Mouse (Mus musculus) forebrain, postnatal 0 days (tissue): ENCODE measurements at regions not wholly inside any gene's neighbourhood (a gene's known extent, or its start where the extent isn't known, plus 50 kb on each side); places are given as distances from the start of the nearest gene placed in this dataset.

Source experiments
- ATAC-seq: fragments of 200-750 bp; cut with Nextera tagmentation; 2 replicates; pipeline ENCODE4 v1.8.0; 2017; ENCODE audit warnings: mild to moderate bottlenecking, moderate library complexity
- DNase-seq: peaks from one replicate; pipeline ENCODE4 v3.0.0-alpha.2; 2015
- H3K27ac ChIP-seq: fragments of 300-500 bp; sonication (generic); 2 replicates; pipeline ENCODE4 v1.5.1; 2014; ENCODE audit warnings: low read depth, mild to moderate bottlenecking, antibody characterized with exemption, low read length, moderate library complexity, mixed read lengths
- H3K27me3 ChIP-seq: fragments of 300-500 bp; sonication (generic); 2 replicates; pipeline ENCODE4 v1.6.1; 2014; ENCODE audit warnings: mild to moderate bottlenecking, low read length, mixed read lengths; ENCODE audit not compliant: insufficient read depth
- H3K36me3 ChIP-seq: fragments of 300-500 bp; sonication (generic); 2 replicates; pipeline ENCODE4 v1.6.1; 2014; ENCODE audit warnings: mild to moderate bottlenecking, moderate library complexity; ENCODE audit not compliant: insufficient read depth
- H3K4me1 ChIP-seq: fragments of 300-500 bp; sonication (generic); 2 replicates; pipeline ENCODE4 v1.6.1; 2014; ENCODE audit warnings: antibody characterized with exemption; ENCODE audit not compliant: insufficient read depth
- H3K4me2 ChIP-seq: fragments of 300-500 bp; sonication (generic); 2 replicates; pipeline ENCODE4 v1.6.1; 2014; ENCODE audit warnings: low read depth, mild to moderate bottlenecking, moderate library complexity
- H3K4me3 ChIP-seq: fragments of 300-500 bp; sonication (generic); 2 replicates; pipeline ENCODE4 v1.5.1; 2014; ENCODE audit warnings: low read depth, low read length, mixed read lengths
- H3K9ac ChIP-seq: fragments of 300-500 bp; sonication (generic); 2 replicates; pipeline ENCODE4 v1.6.1; 2014; ENCODE audit warnings: mild to moderate bottlenecking
- H3K9me3 ChIP-seq: fragments of 300-500 bp; sonication (generic); 2 replicates; pipeline ENCODE4 v1.6.1; 2016; ENCODE audit warnings: low read length
- CTCF ChIP-seq: sonication (generic); IDR thresholded peaks from 2 replicates; pipeline ENCODE4 v1.5.1; 2016; ENCODE audit warnings: antibody characterized with exemption, control low read depth, low read depth
- WGBS: fragments of 180-500 bp; shearing (Covaris S2); extraction: QIAGEN DNeasy Blood & Tissue Kit; methylation state at CpG from one replicate; pipeline ENCODE4 v1.1.7; 2014; 5-methylcytosine and 5-hydroxymethylcytosine counted together

DNA sequence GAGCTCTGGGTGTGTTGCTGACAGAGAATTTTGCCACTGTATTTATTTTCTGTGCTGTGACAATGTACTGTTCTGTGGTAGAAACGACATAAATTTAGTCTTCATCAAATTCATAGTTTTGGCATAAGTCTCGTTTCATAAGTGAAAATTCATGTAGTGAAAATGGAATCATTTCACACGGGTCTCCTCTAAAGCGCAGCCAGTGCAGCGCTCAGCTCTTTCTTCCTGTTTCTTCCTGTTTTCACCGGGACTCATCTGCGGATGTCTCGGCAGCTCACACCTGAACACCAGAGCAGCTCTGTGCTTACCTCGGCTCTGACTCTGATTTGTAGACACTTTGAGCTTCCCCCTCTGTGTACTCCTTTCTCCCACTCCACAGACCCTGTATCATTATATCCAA lies 85.2 kb upstream of the Prkd1 start:
- H3K9ac ChIP-seq, result no peak overlapping the region
- TF ChIP-seq CTCF, result no peak
- H3K4me3 ChIP-seq, result no peak overlapping the region
- H3K27me3 ChIP-seq, result no peaks in the 10 kb centered on the region
- 60% methylated on average over 9 of the region's 9 CpGs for WGBS
- DNase-seq (peak; percentile 35), ATAC-seq (peak; percentile 65; the same call in 1 of the 2 replicates)
- no peaks in the 10 kb centered on the region for H3K36me3 ChIP-seq
- H3K4me1 ChIP-seq, result no peaks in the 10 kb centered on the region
- peak overlapping the region; percentile 11; the same call in 1 of the 2 replicates for H3K4me2 ChIP-seq
- H3K9me3 ChIP-seq, result no peaks in the 10 kb centered on the region
- H3K27ac ChIP-seq, result peak overlapping the region; percentile 35; the same call in 1 of the 2 replicates

DNA sequence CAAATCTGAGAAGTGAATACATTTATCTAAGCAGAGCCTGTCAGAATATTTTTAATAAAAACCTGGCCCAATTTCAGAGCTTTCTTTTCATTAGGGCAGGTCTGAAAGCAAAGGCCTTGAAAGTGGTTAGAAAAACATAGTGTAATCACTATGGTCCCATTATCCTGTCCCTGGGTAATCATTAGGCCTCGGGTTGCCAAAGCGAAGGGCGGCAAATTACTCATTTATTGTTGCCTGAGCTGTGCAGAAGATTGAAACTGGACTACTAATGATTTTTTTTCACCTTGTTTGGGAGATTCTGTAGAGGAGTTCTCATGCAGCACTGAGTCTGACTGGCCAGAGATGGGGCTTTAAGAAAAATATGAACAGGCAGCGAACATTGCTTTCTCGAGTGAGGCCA lies 63.7 kb upstream of the Prkd1 start:
- no peaks in the 10 kb centered on the region for H3K9me3 ChIP-seq
- WGBS, result 34% methylated on average over 5 of the region's 5 CpGs
- no peaks in the 10 kb centered on the region for H3K27me3 ChIP-seq
- no peak for TF ChIP-seq CTCF
- no peak overlapping the region for H3K4me3 ChIP-seq
- ATAC-seq (no peak), DNase-seq (no peak)
- no peak overlapping the region for H3K9ac ChIP-seq
- H3K4me1 ChIP-seq, result 0 out of 2 replicates have a peak, but pooled peaks cover 5% of the 10 kb centered on the region
- no peaks in the 10 kb centered on the region for H3K36me3 ChIP-seq
- no peak overlapping the region for H3K27ac ChIP-seq
- no peak overlapping the region for H3K4me2 ChIP-seq

DNA sequence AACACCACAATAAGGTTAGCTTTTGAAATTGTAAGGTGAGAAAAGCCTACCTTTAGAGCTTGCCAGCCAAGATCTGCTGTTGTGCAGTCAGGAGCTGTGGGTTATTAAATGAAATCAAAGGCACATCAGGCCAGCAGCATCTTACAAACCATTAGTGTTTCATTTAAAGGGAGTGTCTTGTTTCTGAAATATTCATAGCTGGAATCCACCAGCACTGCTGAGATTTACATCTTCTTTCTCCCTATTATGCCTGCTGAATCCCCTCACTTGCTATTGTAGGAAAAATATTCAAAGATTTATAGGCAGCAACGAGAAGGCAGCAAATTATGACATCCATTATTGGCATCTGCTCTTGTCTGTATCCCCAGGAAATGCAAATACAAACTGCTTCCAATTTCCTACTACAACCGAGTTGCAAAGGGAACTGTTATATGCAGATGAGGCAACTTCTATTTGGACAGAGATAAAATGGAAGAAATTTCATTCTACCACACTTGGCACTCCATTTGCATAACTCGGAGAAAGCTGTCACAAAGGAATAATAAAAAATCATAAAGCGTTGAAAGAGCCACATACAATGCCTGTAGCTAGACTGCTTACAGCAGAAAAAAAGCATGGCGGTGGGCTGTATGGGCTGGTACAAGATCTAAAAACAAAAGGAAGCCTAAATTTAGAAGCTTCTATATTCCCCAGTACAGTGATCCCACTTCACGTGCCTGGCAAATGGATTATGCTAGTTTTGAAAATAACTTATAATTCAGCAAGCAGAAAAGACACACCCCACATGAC lies 60.3 kb upstream of the Prkd1 start:
- H3K27ac ChIP-seq, result peak overlapping the region; percentile 76
- DNase-seq (peak; percentile 66), ATAC-seq (peak; percentile 83)
- no peak overlapping the region for H3K4me3 ChIP-seq
- TF ChIP-seq CTCF, result no peak
- no peaks in the 10 kb centered on the region for H3K27me3 ChIP-seq
- H3K4me2 ChIP-seq, result no peak overlapping the region
- no peaks in the 10 kb centered on the region for H3K9me3 ChIP-seq
- H3K4me1 ChIP-seq, result 0 out of 2 replicates have a peak, but pooled peaks cover 5% of the 10 kb centered on the region
- WGBS, result 30% methylated on average over 6 of the region's 6 CpGs
- no peak overlapping the region for H3K9ac ChIP-seq
- H3K36me3 ChIP-seq, result no peaks in the 10 kb centered on the region

DNA sequence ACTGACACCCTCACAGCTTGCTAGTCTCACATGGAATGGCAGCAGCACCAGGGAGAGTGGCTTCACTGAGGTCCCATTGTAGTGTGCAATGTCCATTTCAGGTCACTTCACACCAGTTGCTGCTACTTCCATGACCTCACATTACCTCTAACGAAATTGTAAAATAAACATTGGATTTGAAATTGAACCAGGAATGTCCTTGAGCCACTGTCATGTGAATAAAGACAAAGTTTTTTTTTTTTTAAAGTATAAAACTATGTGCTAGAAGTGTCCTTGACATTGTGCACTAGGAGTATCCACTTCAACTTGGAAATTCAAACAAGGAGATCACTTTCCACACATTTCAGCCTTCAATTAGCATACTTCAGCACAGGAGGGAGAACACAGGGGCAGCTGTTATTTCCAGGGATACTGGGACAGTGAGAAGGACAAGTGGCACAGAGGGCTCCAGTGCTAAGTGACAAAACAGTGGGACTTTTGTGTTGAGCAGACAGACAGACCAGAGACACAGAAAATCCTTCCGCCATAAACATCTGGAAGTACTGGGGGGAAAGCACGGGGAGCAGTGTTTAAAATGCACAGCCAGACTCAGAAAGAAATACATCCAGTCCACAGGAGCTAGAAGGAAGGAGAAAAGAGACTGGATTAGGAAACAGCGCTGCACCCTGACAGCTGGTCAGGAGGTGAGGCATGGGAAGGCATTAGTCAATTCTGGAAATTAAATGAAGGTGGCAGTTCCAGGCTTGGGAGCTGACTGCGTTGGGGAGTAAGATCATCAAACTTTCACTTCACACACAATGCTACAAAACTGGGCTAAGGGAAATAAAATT lies 49.9 kb upstream of the Prkd1 start:
- H3K36me3 ChIP-seq, result no peaks in the 10 kb centered on the region
- H3K4me3 ChIP-seq, result no peak overlapping the region
- TF ChIP-seq CTCF, result no peak
- 50% methylated on average over 5 of the region's 5 CpGs for WGBS
- no peak overlapping the region for H3K27ac ChIP-seq
- H3K4me2 ChIP-seq, result no peak overlapping the region
- no peaks in the 10 kb centered on the region for H3K9me3 ChIP-seq
- no peaks in the 10 kb centered on the region for H3K27me3 ChIP-seq
- no peaks in the 10 kb centered on the region for H3K4me1 ChIP-seq
- DNase-seq (no peak), ATAC-seq (peak; percentile 78)
- no peak overlapping the region for H3K9ac ChIP-seq
